Mouse (Mus musculus) CH12.LX (cell line): Measurements from ENCODE around the gene Gatad2a.

Experiments used
- CHD2 ChIP-seq: IDR thresholded peaks from 2 replicates; pipeline ENCODE4 v1.6.1; 2011; ENCODE audit warnings: low read length, improper control_type of control experiment
- CTCF ChIP-seq, 2 experiments: IDR thresholded peaks in 1 of 2; conservative IDR thresholded peaks in 1 of 2; 2 replicates each; pipeline ENCODE4 v1.5.1; 2011 to 2012; ENCODE audit warnings: low read depth in 2 of 2, low read length in 2 of 2, improper control_type of control experiment in 1 of 2, inconsistent platforms in 1 of 2, mild to moderate bottlenecking in 1 of 2, moderate library complexity in 1 of 2
- EP300 ChIP-seq: IDR thresholded peaks from 2 replicates; pipeline ENCODE4 v1.6.1; 2011; ENCODE audit warnings: low read length, improper control_type of control experiment
- JUND ChIP-seq: conservative IDR thresholded peaks from 2 replicates; pipeline ENCODE4 v1.6.1; 2011; ENCODE audit warnings: low read depth, low read length, improper control_type of control experiment
- MAFK ChIP-seq: IDR thresholded peaks from 2 replicates; pipeline ENCODE4 v1.6.1; 2011; ENCODE audit warnings: low read length, improper control_type of control experiment; ENCODE audit not compliant: insufficient replicate concordance
- MAX ChIP-seq: IDR thresholded peaks from 2 replicates; pipeline ENCODE4 v1.6.1; 2011; ENCODE audit warnings: low read length, improper control_type of control experiment
- MEF2A ChIP-seq: IDR thresholded peaks from 2 replicates; pipeline ENCODE4 v1.6.1; 2014; ENCODE audit warnings: low read depth, mild to moderate bottlenecking, inconsistent platforms, low read length, improper control_type of control experiment, borderline replicate concordance
- MXI1 ChIP-seq: IDR thresholded peaks from 2 replicates; pipeline ENCODE4 v1.6.1; 2011; ENCODE audit warnings: mild to moderate bottlenecking, low read depth, low read length, improper control_type of control experiment
- MYC ChIP-seq: IDR thresholded peaks from 2 replicates; pipeline ENCODE4 v1.6.1; 2011; ENCODE audit warnings: low read depth, mild to moderate bottlenecking, improper control_type of control experiment, low read length
- POLR2A ChIP-seq: IDR thresholded peaks from 2 replicates; pipeline ENCODE4 v1.6.1; 2011; ENCODE audit warnings: low read depth, mild to moderate bottlenecking, improper control_type of control experiment, low read length
- POLR2AphosphoS2 ChIP-seq: IDR thresholded peaks from 2 replicates; pipeline ENCODE4 v1.6.1; 2011; ENCODE audit warnings: low read depth, low read length, improper control_type of control experiment
- TCF12 ChIP-seq: IDR thresholded peaks from 2 replicates; pipeline ENCODE4 v1.6.1; 2014; ENCODE audit warnings: low read depth, mild to moderate bottlenecking, inconsistent platforms, low read length, improper control_type of control experiment
- USF2 ChIP-seq: conservative IDR thresholded peaks from 2 replicates; pipeline ENCODE4 v1.6.1; 2011; ENCODE audit warnings: low read depth, low read length, improper control_type of control experiment
- ZNF384 ChIP-seq: IDR thresholded peaks from 2 replicates; pipeline ENCODE4 v1.6.1; 2012; ENCODE audit warnings: low read depth, low read length, improper control_type of control experiment, inconsistent platforms

DNA sequence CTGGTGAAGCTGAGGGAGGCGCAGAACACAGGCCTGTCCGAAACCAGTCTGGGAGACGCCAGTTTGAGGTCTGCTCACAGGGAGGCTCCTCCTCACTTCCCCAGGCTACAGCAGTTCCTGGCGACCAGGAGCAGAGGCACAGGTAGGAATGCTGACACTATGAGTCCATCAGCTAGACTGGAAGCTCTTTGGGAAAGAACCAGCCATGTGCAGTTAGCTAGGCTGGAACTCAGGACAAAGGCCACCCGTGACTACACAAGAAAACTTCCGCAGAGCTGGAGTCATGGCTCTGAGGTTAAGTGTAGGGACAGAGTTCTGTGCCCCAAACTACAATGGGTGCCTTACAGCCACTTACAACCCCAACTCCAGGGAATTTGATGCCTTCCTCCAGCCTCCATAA lies 98.3 kb downstream of the Gatad2a start:
- TF ChIP-seq EP300 (no peak), ZNF384 (no peak), POLR2A (no peak), MAX (no peak), MYC (no peak), USF2 (no peak), CTCF (conservative IDR thresholded peaks at IDR 0.05 in 1 of 2, IDR thresholded peaks at IDR 0.05 in 1 of 2; ENCODE audit: low read depth in 2 of 2, low read length in 2 of 2) (no peak), TCF12 (no peak), JUND (no peak), MXI1 (no peak), CHD2 (no peak), MAFK (no peak), POLR2AphosphoS2 (no peak), MEF2A (no peak)
